Mouse (Mus musculus): Measurements from ENCODE around the gene Eif4g3.

DNA sequence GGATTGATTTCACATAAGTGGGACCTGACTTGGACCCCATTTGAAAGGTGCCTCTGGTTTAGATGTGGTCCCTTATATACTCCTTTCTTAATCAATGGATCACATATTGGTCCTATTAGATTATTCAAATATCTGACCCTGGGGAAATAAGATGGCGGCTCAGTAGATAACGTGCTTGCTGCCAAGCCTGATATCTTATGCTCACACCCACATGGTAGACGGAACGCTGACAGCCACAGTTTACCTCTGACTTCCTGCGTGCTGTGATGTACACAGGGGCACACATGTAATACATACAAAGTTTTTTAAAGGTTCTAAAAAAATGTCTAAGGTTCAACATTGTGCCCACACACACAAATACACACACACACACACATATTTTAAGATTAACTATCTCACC, 86.4 kb downstream of the Eif4g3 start:
- TF ChIP-seq CTCF (IDR thresholded peaks at IDR 0.05; ENCODE audit: borderline replicate concordance, control insufficient read depth, extremely low read depth, insufficient read depth, low read length, poor library complexity) = no peak
- no peak for TF ChIP-seq POLR2A (IDR thresholded peaks at IDR 0.05; ENCODE audit: control insufficient read depth, extremely low read depth, insufficient read depth, low read length, poor library complexity)

Data from thymus, adult 2 months (tissue).